Mouse (Mus musculus): ENCODE results near the gene Pld5.

- TF ChIP-seq CTCF (IDR thresholded peaks at IDR 0.05; ENCODE audit: low read depth) (no peak), EP300 (optimal IDR thresholded peaks at IDR 0.05) (no peak)
Measured at GRCm38 (mm10) chr1:176053653-176054052, 221.5 kb downstream of the Pld5 start.

Measured in stomach, postnatal 0 days (tissue).